35 mouse cellular contexts compared by ENCODE assay signal in the genomic region with DNA sequence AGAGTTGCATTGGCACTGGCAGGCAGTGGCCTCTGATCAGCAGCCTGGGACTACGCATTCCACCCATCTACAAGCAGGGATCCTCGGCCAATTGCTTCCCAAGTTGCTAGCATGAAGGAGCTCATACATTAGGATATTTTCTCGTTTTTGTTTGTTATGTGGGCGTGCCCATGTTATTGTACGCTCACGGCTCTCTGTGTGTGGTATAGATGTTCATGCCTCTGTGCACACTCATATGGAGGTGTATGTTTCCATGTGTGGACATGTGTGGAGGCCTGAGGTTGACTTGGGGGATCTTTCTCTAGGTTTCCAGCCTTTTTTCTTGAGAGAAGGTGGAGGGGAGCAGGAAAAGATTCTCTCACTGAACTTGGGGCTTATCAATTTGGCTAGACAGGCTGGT.
"Had no signal": no experiment of that assay in that cellular context is flagged by ENCODE, and none has a peak within 500 bp of the region (broad histone marks: within the 10 kb centered on the region; RNA-seq: fewer than 3 reads in every experiment).

No protein-coding gene starts in this region.

- H3K4me3 ChIP-seq: heart, embryonic 10.5 days; heart, embryonic 12.5 days; heart, embryonic 13.5 days; heart, embryonic 15.5 days; hindbrain, embryonic 10.5 days; hindbrain, embryonic 12.5 days; hindbrain, embryonic 13.5 days; hindbrain, embryonic 15.5 days; intestine, embryonic 15.5 days; kidney, embryonic 15.5 days; layer of hippocampus, adult 2 months had no signal

- H3K27ac ChIP-seq: heart, embryonic 10.5 days; heart, embryonic 13.5 days; heart, embryonic 15.5 days; hindbrain, embryonic 10.5 days; hindbrain, embryonic 12.5 days; hindbrain, embryonic 13.5 days; hindbrain, embryonic 14.5 days; hindbrain, embryonic 15.5 days; hindbrain, postnatal 0 days; intestine, embryonic 15.5 days; kidney, embryonic 15.5 days; kidney, postnatal 0 days; layer of hippocampus, adult 2 months had no signal

- ATAC-seq: hindbrain, embryonic 16.5 days; hindbrain, postnatal 0 days; inflammation-experienced regulatory T-cells, adult 6 months; intestine, embryonic 15.5 days; intestine, embryonic 16.5 days; intestine, postnatal 0 days had no signal

- H3K9ac ChIP-seq: heart, embryonic 12.5 days; heart, embryonic 13.5 days; heart, embryonic 15.5 days; hindbrain, embryonic 12.5 days; hindbrain, embryonic 13.5 days; hindbrain, embryonic 14.5 days; hindbrain, embryonic 15.5 days; intestine, embryonic 15.5 days; kidney, embryonic 15.5 days had no signal

- H3K27me3 ChIP-seq: heart, embryonic 12.5 days; heart, embryonic 13.5 days; heart, embryonic 15.5 days; hindbrain, embryonic 15.5 days; intestine, embryonic 15.5 days had no signal

- DNase-seq: heart, postnatal 10 days; heart, postnatal 14 days; heart, postnatal 36 days; heart, postnatal 4 days; kidney, adult 11 months; kidney, adult 18-20 months; kidney, adult 2 months; kidney, adult 8-10 months; kidney, adult 9 months; kidney, postnatal 10 days; kidney, postnatal 14 days; kidney, postnatal 25 days; kidney, postnatal 36 days; kidney, postnatal 4 days; layer of hippocampus, adult 9-11 months; layer of hippocampus, postnatal 36 days had no signal

- H3K9me3 ChIP-seq: heart, embryonic 10.5 days; heart, embryonic 12.5 days; heart, embryonic 13.5 days; heart, embryonic 15.5 days; hindbrain, embryonic 10.5 days; hindbrain, embryonic 12.5 days; hindbrain, embryonic 13.5 days; hindbrain, embryonic 15.5 days; intestine, embryonic 15.5 days; kidney, embryonic 15.5 days had no signal

- H3K36me3 ChIP-seq: heart, embryonic 10.5 days; heart, embryonic 12.5 days; heart, embryonic 13.5 days; heart, embryonic 15.5 days; hindbrain, embryonic 10.5 days; hindbrain, embryonic 12.5 days; hindbrain, embryonic 13.5 days; hindbrain, embryonic 15.5 days; intestine, embryonic 15.5 days; kidney, embryonic 15.5 days had no signal

- H3K4me2 ChIP-seq: heart, embryonic 11.5 days; heart, embryonic 12.5 days; heart, embryonic 13.5 days; heart, embryonic 15.5 days; hindbrain, embryonic 12.5 days; hindbrain, embryonic 13.5 days; hindbrain, embryonic 14.5 days; hindbrain, embryonic 15.5 days; intestine, embryonic 15.5 days; kidney, embryonic 15.5 days had no signal
